Mouse (Mus musculus): Measurements from ENCODE around the gene Tpm4.

The Tpm4 gene

DNA sequence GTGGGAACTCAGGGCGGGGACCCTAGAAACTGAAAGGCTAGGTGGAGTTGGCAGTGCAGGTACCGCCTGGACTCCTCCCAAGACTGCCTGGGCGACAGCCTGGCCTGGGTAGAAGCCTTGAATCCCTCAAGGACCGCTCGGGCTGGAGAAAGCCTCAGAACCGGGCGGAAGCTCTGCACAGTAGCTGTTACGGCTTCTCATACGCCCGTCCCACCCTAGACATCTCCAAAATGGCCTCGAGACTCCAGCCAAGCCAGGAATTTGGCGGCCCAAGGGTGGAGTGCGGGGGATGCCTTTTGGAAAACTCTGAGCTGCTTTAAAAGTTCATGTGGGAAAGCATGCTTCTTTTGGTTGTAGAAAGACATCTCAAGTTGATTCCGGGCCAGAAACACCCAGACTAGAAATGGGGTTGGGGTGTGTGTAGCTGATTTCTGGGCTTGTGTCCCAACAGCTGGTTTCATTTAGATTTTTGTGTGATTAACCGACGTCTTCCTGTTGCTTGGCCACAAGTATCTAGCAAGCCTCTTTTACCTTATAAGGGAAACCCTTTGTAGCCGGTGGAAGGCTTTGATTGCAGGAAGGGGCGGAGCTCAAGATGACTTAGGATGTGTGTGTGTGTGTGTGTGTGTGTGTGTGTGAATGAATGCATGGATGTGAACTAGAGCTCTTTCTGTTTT lies 1.7 kb downstream of the Tpm4 start:
- in situ Hi-C loops (cut with MboI; ENCODE audit: low pct_unique_long_range_greater_than_20kb in 1 of 2, low sequenced_read_pairs in 2 of 2, unreplicated experiment in 1 of 2): no loop called here

DNA sequence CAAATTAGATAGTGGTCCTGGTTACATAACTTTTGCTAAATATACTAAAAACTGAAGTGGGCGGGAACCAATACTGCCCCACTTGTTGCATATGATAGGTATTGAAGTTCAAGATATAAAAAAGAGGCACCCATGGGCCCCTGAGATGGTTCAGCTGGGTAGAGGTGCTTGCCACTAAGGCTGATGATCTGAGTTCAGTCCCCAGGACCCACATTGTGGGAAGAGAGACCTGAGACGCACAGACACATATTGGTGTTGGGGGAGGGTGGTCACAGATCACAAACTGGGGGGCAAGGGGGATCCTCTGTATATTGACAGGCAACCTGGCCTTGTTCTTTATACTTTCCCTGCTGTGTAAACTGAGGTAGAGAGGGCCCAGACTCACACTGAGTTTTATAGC lies 2.7 kb downstream of the Tpm4 start:
- in situ Hi-C loops (cut with MboI; ENCODE audit: low pct_unique_long_range_greater_than_20kb in 1 of 2, low sequenced_read_pairs in 2 of 2, unreplicated experiment in 1 of 2): no loop called here

DNA sequence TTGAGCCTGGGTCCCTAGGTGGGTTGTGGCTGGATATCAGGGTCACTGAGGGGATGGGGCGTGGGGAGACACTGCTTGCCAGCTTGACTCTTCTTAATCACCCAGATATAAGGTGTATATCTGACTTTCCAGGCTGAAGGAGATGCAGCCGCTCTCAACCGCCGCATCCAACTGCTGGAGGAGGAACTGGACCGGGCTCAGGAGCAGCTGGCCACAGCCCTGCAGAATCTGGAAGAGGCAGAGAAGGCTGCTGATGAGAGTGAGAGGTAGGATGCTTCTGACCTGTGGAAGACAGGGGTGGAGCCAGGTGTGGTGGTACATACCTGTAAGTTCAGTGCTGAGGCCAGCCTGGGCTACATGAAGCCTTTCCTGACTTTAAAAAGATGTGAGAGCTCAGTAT lies 3.7 kb downstream of the Tpm4 start:
- in situ Hi-C loops (cut with MboI; ENCODE audit: low pct_unique_long_range_greater_than_20kb in 1 of 2, low sequenced_read_pairs in 2 of 2, unreplicated experiment in 1 of 2): no loop called here

DNA sequence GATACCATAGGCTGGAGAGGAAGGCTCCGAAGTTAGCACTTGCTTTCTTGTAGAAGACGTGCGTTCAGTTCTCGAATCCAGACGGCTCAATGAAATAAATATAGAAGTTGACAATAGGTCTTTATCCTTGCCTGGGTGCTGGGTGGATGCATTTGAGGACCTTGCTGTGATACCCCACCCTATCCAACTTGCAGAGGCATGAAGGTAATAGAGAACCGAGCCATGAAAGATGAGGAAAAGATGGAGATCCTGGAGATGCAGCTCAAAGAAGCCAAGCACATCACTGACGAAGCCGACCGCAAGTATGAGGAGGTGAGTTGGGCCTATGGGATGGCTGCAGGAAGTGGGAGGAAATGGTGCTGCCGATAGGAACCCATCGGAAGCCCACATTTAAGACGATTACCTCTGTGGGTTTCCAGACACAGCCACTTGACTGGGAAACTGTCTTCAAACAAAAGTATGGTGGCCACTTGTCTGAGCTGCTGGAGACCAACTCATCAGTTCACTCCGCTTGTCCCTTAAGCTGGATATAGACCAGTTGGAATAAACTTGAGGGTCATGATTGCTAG lies 8.6 kb downstream of the Tpm4 start:
- in situ Hi-C loops (cut with MboI; ENCODE audit: low pct_unique_long_range_greater_than_20kb in 1 of 2, low sequenced_read_pairs in 2 of 2, unreplicated experiment in 1 of 2): no loop called here

DNA sequence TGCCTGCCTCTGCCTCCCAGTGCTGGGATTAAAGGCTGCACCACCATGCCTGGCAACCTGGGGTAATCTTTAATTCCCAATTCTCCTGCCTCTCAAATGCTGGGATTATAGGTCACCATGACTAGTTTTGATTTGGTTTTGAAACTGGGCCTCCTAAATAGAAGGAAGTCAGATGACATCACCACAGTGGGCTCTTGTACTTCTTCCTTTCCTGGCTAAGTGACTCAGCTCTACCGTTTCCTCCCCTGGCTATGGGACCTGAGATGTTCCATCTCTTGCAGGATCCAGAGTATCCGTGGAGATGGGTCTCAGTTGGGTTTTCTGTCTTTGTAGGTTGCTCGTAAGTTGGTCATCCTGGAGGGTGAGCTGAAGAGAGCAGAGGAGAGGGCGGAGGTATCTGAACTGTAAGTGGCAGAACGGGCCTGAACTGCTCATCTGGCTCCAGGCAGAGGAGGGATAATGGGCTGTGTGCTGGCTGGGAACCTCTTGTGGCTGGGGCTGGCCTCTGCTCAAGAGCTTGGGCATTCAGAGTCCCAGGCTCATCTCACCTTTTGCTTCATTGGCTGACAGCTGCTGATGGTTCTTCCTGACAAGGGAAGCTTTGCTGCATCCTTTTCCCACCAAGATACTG lies 9.7 kb downstream of the Tpm4 start:
- in situ Hi-C loops (cut with MboI; ENCODE audit: low pct_unique_long_range_greater_than_20kb in 1 of 2, low sequenced_read_pairs in 2 of 2, unreplicated experiment in 1 of 2): no loop called here

DNA sequence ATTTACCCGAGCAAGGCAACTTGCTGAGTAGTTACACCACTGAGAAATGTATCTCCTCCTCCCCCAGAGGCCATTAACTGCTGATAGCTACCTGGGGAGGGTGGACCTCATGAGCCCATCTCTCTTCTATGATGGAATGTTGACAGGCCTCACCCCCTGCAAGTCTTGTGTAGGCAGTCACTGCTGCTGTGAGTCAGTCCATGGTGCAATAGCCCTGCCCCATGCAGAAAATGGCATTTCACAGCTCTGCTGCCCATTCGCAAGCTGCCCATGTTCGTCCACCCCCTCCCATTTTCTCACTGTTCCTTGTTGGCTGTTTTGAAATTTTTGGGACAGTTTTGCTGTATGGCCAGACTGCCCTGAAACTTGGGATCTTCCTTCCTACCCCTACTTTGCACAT lies 10.7 kb downstream of the Tpm4 start:
- in situ Hi-C loops (cut with MboI; ENCODE audit: low pct_unique_long_range_greater_than_20kb in 1 of 2, low sequenced_read_pairs in 2 of 2, unreplicated experiment in 1 of 2): no loop called here

DNA sequence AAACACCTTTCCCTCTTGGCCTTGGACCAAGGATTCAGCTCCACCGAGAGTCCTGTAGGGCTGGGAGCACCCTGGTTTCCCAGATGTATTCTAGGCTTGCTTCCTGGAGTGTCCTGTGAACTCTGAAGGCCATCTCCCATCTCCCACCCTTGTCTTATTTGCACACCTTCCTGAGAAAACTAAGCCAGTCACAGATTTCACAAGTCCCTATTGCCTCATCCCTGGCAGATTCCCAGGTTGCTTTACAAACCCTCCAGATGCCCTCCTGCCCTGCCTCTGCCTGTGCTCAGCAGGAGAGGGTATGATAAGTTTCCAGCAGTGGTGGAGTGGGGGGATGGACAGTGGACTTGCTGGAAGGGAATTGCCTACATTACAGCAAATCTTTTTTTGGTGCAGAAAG lies 11.3 kb downstream of the Tpm4 start:
- in situ Hi-C loops (cut with MboI; ENCODE audit: low pct_unique_long_range_greater_than_20kb in 1 of 2, low sequenced_read_pairs in 2 of 2, unreplicated experiment in 1 of 2): no loop called here

DNA sequence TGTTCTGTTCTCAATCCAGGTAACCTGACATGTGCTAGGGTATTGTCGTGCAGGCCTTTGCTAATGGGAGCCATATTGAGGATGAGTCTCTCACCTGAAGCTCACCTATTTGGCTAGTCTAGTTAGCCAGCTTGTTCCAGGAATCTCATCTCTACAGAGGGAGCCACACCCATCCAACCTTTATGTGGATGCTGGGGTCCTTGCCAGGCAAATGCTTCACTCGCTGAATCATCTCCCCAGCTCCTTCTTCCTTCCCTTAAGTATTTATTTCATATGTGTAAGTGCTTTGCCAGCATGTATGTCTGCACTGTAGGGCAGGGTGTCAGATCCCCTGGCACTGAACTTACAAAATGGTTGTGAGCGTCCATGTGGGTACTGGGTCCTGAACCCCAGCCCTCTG lies 11.8 kb downstream of the Tpm4 start:
- in situ Hi-C loops (cut with MboI; ENCODE audit: low pct_unique_long_range_greater_than_20kb in 1 of 2, low sequenced_read_pairs in 2 of 2, unreplicated experiment in 1 of 2): no loop called here

DNA sequence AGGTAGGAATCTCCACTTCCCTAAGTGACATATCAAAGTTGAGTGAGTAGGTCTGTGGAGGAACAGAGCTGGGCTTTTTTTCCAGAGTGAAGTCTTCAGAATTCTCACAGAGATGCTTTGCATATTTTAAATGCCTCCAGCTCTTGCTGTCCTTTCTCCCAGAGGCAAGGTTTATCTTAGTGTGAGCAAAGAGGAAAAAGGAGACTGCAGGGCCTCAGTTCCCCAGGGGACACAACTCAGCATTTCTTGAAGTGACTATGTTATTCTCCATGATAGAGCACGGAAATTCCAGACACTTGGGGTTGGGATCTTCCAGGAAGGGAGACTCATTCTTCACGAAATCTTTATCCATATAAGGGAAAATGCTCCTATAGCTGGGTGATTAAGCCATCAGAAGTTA lies 12.5 kb downstream of the Tpm4 start:
- in situ Hi-C loops (cut with MboI; ENCODE audit: low pct_unique_long_range_greater_than_20kb in 1 of 2, low sequenced_read_pairs in 2 of 2, unreplicated experiment in 1 of 2): no loop called here

DNA sequence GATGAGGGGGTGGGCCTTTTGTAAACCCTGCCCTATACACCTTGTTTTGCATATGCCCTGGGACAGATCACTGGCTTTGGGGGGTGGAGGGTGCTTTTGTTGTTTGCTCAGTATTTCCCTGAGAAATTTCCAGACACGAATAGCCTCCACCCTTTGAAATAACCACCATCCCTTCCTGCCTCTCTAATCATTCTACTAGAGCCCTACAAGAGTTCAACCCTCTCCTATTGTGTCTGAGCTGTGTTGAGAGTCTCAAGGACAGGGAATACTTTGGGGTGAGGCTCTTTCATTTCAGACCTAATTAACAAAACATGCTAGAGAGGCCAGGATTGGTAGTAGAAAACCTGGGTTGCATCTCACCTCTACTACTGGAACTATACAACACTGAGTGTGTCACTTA lies 14.3 kb downstream of the Tpm4 start:
- in situ Hi-C loops (cut with MboI; ENCODE audit: low pct_unique_long_range_greater_than_20kb in 1 of 2, low sequenced_read_pairs in 2 of 2, unreplicated experiment in 1 of 2): no loop called here

DNA sequence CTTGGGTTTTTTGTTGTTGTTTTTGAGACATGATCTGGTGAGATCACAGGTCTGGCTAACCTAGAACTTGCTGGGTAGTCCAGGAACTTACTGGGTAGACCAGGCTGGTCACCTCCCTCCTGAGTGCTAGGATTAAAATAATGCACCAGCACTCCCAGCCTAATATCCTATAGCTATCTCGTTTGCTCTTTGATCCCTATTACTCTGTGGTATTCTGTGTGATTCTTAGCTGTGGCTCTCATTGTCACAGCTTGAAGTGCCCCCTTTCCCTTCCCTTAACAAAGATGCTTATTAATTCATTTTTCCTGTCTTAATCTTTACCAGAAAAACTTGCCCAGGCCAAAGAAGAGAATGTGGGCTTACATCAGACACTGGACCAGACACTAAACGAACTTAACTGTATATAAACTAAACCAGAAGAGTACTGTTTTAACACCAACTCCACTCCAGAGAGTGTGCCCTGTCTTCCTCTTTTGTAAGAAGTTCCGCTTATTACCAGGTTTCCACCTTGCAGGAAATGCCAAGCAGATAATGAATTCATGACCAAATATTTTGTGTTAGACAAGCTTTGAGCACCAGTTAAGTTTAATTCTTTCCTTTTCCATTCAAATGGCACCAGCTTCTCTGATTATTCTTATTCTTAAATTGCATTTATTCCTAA lies 16.8 kb downstream of the Tpm4 start:
- in situ Hi-C loops (cut with MboI; ENCODE audit: low pct_unique_long_range_greater_than_20kb in 1 of 2, low sequenced_read_pairs in 2 of 2, unreplicated experiment in 1 of 2): no loop called here

DNA sequence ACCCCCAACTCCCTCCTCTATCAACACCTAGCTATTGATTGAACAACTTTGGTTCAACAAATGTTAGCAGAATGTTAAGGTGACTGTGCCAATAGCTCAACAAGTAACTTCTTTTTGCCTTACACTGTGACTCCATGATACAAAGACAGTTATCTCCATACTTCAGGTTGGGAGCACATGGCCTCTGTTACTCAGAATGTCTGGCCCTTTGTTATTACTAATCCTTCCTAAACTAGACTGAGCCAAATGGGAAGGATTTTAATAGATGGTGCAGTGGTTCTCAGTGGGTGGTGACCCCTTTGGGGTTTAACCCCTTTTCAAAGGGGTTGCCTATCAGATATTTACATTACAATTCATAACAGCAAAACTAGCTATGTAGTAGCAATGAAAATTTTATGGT lies 18.6 kb downstream of the Tpm4 start:
- in situ Hi-C loops (cut with MboI; ENCODE audit: low pct_unique_long_range_greater_than_20kb in 1 of 2, low sequenced_read_pairs in 2 of 2, unreplicated experiment in 1 of 2): no loop called here

DNA sequence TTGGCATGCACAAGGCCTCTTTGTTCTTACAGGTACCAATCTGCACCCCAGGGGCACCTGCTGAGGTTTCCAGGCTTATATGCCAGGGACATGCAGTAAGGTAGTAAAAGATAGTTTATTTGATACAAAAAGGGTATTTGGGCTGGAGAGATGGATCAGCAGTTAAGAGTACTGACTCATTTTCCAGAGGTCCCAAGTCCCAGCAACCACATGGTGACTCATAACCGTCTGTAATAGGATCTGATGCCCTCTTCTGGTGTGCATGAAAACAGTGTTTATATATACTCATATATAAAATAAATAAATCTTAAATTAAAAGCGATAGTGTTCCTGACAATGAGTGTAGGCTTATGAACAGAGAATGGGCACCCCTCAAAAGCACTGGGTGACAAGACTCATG lies 23.3 kb downstream of the Tpm4 start:
- in situ Hi-C loops (cut with MboI; ENCODE audit: low pct_unique_long_range_greater_than_20kb in 1 of 2, low sequenced_read_pairs in 2 of 2, unreplicated experiment in 1 of 2): no loop called here

DNA sequence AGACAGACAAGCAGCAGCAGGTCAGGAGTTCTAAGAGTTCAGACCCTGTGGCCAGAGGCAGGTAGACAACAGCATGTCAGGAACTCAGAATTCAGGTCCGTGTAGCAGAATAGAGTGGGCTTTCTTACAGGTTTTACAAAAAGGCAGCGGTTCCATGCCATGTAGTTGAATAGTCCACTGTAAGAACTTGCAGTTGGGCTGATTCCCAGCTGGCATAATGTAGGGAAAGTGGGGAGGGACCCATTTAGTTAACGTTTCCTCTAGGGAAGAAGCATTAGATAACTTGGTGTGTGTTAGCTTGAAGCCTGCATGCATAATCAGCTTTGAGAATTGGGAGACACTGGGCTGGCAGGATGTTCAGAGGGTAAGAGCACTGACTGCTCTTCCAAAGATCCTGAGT lies 24.0 kb downstream of the Tpm4 start:
- in situ Hi-C loops (cut with MboI; ENCODE audit: low pct_unique_long_range_greater_than_20kb in 1 of 2, low sequenced_read_pairs in 2 of 2, unreplicated experiment in 1 of 2): no loop called here

DNA sequence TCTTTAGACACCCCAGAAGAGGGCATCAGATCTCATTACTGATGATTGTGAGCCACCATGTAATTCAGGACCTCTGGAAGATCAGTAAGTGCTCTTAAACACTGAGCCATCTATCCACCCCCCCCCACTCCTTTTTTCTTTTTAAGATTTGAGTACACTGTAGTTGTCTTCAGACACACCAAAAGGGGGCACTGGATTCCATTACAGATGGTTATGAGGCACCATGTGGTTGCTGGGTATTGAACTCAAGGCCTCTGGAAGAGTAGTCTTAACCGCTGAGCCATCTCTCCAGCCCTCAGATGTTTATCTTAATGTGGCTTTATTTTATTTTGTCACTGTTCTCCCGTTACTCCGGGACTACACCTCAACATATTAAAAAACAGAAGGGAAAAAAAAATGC lies 25.2 kb downstream of the Tpm4 start:
- in situ Hi-C loops (cut with MboI; ENCODE audit: low pct_unique_long_range_greater_than_20kb in 1 of 2, low sequenced_read_pairs in 2 of 2, unreplicated experiment in 1 of 2): no loop called here

DNA sequence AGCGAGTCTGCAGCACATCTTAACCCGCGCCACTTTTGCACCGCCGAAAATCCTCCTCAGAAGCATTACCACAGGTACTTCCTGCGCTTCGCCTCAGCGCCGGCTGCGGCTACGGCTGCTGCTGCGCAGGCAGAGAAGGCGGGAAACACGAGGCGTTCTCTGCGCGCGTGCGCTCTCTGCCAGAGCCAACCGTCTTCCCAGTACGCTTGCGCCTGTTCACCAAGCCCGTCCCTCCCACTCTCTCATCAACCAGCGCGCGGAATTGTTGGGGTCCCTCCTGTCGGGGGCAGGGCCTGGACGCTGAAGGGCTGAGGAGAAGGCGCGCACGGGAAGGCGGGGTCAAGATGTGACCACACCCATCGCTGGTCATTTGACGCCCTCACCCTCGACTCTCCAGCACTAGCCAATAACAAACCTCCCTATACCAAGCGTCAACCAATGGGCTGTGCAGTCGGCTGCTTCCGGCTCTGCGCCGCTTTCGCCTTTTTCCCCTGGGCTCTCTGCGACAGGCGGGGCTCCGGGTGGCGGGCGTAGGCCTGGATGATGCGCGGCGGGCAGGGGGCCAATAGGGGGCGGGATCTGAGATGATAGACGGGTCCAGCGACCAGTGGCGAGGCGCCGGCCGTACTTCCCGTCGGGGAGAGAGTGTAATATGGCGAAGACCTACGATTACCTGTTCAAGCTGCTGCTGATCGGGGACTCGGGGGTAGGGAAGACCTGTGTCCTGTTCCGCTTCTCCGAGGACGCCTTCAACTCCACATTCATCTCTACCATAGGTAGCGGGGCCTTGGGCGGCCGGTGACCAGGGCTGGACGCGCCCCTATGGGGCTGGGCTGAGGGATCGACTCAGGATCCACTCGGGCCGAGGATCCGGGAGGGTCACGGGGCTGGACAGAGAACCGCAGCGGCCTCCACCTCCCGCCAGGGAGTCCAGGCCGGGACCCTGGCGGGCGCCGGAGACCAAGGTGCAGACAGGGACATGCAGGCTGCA lies 26.2 kb downstream of the Tpm4 start, which contains the start of gene Rab8a:
Gene Rab8a, plus strand, starts transcription at position 494 of the 991 bp plus-strand sequence.
- in situ Hi-C loops (cut with MboI; ENCODE audit: low pct_unique_long_range_greater_than_20kb in 1 of 2, low sequenced_read_pairs in 2 of 2, unreplicated experiment in 1 of 2): no loop called here

DNA sequence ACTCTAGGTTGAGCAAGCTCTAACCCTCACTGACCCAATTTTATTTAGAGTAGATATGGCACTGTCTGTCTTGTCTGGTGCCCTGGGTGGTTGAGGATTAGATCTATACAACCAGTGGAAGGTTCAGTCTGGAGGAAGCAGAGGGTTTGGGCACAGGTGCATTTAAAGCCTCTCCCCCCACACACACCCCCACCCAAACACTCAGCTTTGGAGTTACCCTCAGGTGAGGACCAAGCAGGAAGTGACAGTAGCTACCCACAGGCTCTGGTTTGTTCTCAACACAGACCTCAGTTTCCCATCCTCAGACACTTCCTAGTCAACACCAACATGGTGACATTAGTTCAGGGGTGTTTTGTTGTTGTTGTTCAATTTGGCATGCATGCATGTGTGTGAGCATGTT lies 28.0 kb downstream of the Tpm4 start:
- in situ Hi-C loops (cut with MboI; ENCODE audit: low pct_unique_long_range_greater_than_20kb in 1 of 2, low sequenced_read_pairs in 2 of 2, unreplicated experiment in 1 of 2): no loop called here

DNA sequence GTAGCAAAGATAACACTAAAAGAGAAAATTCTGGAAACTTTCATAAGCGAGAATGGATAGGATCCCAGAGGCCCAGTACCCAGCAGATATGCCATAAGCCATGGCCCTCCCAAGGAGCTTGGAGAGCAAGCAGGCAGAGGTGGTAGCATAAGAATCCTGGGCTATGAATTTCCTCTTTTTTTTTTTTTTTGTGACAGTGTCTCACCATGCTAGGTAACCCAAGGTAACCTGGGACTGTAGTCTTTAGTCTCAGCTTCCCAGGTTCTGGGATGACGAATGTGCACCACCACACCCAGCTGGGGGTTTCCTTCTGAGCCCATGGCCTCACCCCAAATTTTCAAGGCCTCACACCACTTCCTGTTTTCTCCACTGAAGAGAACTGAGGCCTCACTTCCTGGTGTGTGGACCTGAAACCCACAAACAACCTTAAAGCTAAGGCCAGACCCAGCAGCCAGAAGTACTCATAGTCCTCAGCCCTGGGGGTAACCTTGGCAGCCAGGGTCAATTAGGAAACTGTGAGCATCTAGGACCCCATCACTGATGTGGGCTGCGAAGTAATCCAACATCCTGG lies 34.4 kb downstream of the Tpm4 start:
- in situ Hi-C loops (cut with MboI; ENCODE audit: low pct_unique_long_range_greater_than_20kb in 1 of 2, low sequenced_read_pairs in 2 of 2, unreplicated experiment in 1 of 2): no loop called here
